Mouse (Mus musculus) macrophage (primary cell): Measurements from ENCODE around the gene Hcfc1r1. TPM values are rescaled to one million over a fixed set of nuclear protein-coding genes. Genes with fewer than 3 reads are reported as not detected.

Experiments
- H3K27ac ChIP-seq: fragments of 350-480 bp; formaldehyde crosslinking; 2 replicates; pipeline ENCODE4 v1.9.0; 2021
- H3K36me3 ChIP-seq: fragments of 350-480 bp; formaldehyde crosslinking; 2 replicates; pipeline ENCODE4 v1.9.0; 2021; ENCODE audit errors: inconsistent target
- H3K4me3 ChIP-seq: fragments of 350-480 bp; formaldehyde crosslinking; 2 replicates; pipeline ENCODE4 v1.9.0; 2021; ENCODE audit errors: inconsistent target
- H3K79me2 ChIP-seq: fragments of 350-480 bp; formaldehyde crosslinking; 2 replicates; pipeline ENCODE4 v1.9.0; 2021; ENCODE audit errors: inconsistent target
- WGBS: methylation state at CpG from one replicate; pipeline ENCODE4 v1.1.7; 2026; ENCODE audit warnings: inconsistent platforms; ENCODE audit not compliant: missing documents; 5-methylcytosine and 5-hydroxymethylcytosine counted together
- polyA plus RNA-seq: library from polyadenylated mRNA; stranded (reverse); fragments of 250-400 nt; gene quantifications from 3 replicates; pipeline ENCODE4 v1.2.4, GENCODE M21; 2018; ENCODE audit warnings: inconsistent platforms
- total RNA-seq, 78 experiments: library from RNA; depleted of rRNA; stranded (reverse); fragments of 250-400 nt; gene quantifications; 1 replicate in 9 of 78; 2 replicates in 24 of 78; 3 replicates in 43 of 78; 4 replicates in 2 of 78; pipeline ENCODE4 v1.2.4; 2018; ENCODE audit warnings: inconsistent platforms in 56 of 78

The Hcfc1r1 gene
- 10 to 100 TPM in 1 of 26 experiments, 1 to 10 TPM in 22, not detected in 3; 1.3 to 23.4 (median 3.5) TPM for total RNA-seq (2018; cell fraction: chromatin; rRNA removed)
- 100 to 1,000 TPM in 25 of 26 experiments, 10 to 100 TPM in 1; 99.3 to 148 (median 119) TPM for total RNA-seq (2018; cell fraction: cytosol; rRNA removed)
- 10 to 100 TPM in 21 of 26 experiments, 1 to 10 TPM in 5; 8.7 to 30.7 (median 17.1) TPM for total RNA-seq (2018; cell fraction: nucleus; rRNA removed)
- polyA plus RNA-seq: 90.7 to 174 TPM (median 112 TPM) in 3 replicates

DNA sequence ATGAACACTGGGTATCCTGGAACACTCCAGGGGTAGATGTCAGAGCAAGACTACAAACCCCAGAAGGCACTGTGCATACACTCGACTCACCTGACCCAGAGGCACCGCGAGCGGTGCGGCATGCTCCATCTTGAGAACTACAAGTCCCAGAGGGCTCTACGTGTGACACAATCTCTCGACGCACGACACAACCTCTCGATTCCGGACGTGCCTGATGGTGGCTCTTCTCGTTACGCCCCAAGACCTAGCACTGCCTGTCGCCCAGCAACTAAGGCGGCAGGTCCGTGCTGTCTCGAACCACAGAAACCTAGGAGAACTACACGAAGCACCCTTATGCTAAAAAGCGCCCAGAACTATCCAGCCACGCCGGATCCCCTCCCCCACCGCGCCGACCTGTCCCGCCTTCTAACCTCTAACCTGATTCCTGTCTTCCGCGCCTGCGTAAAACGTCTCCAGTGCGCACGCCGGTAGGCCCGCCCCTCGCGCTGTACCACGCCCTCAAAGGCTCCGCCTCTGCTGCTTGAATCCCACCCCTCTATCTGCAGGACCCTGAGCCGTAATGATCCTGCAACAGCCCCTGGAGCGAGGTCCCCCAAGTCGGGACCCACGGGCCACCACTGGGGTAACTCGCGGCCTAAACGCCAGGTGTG, at the start of gene Hcfc1r1, which contains the start of gene Thoc6:
Gene Hcfc1r1 (plus strand): TSS at position 173 of the 650 bp plus-strand sequence.
Gene Thoc6 (minus strand): TSS at position 459 of the 650 bp plus-strand sequence.
- peak within 1 kb of the TSS; percentile 81 for H3K27ac ChIP-seq
- under 1% methylated on average over 43 of the region's 45 CpGs for WGBS
- H3K79me2 ChIP-seq: peaks cover 18% of the 10 kb centered on the region; the same call in 1 of the 2 replicates
- peak within 1 kb of the TSS; percentile 82 for H3K4me3 ChIP-seq
- peaks cover 14% of the 10 kb centered on the region for H3K36me3 ChIP-seq

DNA sequence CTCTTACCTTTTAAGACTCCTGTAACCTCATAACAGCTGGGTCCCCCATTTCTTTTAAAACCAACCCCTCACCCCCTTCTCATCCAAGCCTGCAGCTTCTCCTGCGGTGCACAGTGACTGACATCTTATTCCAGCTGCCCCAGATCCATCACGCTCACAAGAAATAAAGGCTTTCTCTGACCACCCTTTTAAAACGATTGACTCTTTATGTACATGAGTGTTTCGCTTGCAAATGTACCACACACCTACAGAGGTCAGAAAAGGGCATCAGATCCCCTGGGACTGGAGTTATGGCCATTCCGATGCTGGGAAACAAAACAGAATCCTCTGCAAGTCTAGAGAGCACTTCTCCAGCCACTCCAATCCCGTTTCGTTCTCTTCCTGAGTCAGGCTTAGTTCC, 45.6 kb upstream of the Hcfc1r1 start:
- Histone ChIP-seq H3K79me2 (no peaks in the 10 kb centered on the region), H3K36me3 (no peaks in the 10 kb centered on the region), H3K4me3 (no peak overlapping the region), H3K27ac (no peak overlapping the region)
- 89% methylated on average over 7 of the region's 7 CpGs for WGBS

DNA sequence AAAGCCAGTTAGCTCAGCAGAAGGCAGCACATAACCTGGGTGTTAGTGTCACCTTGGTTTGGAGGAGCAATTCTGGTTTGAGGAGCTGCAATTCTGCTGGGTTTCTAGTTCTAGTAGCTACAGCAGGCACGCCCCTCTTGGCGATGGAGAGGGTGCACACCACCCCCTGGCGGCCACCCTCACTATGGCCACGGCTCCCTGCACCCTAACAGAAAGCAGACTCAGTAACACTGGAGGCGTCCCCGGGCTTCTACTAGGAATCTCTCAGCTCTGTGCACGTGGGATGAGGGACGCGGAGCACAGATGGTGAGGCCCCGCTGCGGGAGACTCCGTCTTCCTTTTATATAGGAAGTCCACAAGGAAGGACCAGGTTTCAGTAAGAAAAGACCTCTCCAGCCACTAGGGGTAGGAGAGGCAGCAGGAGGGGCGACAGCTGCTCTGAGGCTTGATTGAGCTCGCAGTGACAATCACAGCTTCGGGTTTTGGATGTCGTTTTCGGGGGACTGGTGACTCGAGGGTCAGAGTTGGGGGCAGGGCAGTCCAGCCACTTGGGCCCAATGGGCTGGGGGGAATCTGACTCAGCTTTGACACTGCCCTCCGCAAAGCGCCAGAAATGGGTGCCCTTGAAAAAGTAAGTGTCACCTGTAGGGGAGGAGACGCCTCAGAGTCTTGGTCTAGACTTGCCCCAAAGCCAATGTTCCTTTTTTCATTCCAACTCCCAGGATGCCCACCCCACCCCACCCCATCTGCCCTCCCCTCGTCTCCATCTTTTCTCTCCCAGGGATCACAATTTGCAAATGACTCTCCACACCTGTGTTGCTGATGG, 43.0 kb upstream of the Hcfc1r1 start:
- Histone ChIP-seq H3K79me2 (no peaks in the 10 kb centered on the region), H3K36me3 (no peaks in the 10 kb centered on the region), H3K4me3 (no peak overlapping the region), H3K27ac (no peak overlapping the region)
- 18% methylated on average over 22 of the region's 22 CpGs for WGBS

DNA sequence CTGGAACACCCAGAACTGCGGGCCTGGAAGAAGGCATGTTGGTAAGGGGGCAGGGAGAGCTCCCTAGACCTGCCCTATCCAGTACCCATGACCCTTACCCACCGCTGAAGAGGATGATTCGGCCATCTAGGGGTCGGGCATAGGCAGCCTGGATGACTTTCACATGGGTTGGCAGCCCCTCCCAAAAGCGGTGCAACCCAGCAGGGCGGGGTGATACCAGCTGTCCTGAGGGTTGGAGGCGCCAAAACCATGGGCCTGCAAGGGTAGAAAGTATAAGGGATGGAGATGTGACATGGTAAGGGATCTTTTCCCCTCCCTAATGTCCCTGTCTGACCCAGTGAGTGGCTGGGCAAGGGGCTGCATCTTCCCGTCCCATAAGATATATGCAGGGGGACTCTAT, 42.2 kb upstream of the Hcfc1r1 start:
- H3K27ac ChIP-seq: no peak overlapping the region
- H3K79me2 ChIP-seq: no peaks in the 10 kb centered on the region
- H3K36me3 ChIP-seq: no peaks in the 10 kb centered on the region
- WGBS: 80% methylated on average over 8 of the region's 8 CpGs
- no peak overlapping the region for H3K4me3 ChIP-seq

DNA sequence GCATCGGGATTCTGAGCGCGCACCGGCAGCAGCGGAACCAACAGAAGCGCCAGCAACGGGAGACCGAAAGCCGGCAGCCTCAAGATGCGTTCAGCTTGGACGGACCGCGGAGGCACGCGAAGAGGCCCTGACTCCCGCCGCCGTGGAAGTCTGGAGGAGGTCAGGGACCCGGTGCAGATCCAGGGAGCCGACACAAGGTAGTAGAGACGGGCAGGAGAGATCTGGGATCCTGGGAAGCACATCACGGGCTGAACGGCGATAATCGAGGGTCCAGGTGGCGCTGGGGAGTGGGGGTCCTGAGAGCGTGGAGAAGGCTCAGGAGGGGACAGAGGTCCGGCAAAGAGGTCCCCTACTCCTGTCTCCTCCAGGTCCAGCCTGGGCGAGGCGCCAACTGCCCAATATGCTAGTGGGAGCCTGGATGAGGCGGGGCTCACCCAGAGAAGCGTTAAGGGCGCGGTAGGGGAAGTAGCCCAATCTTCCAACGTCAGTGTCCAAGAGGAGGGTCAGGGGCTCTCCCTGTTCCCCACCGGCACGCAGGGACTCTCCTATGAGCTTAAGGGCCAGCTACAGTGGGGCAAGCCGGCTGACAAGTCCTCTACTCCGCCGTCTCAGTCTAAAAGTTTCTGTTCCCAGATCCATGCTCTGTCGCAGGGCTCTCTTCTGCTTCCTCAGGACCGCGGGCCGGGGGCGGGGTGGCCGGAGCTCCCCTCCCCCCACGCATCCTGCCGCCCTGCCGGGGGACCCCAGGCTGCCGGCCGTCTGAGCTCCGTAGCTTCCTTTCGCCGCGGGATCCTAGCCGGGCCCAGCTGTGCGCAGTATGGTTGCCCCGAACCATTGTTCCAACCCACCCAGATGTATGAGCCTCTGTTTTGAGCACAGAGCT, 28.5 kb upstream of the Hcfc1r1 start, which contains the start of gene Mmp25:
Gene Mmp25 (minus strand): TSS at position 665 of the 883 bp plus-strand sequence.
- WGBS: 4% methylated on average over 58 of the region's 58 CpGs
- Histone ChIP-seq H3K4me3 (peak within 1 kb of the TSS; percentile 27; the same call in 1 of the 2 replicates), H3K27ac (no peak within 1 kb of the TSS), H3K79me2 (no peaks in the 10 kb centered on the region), H3K36me3 (no peaks in the 10 kb centered on the region)

DNA sequence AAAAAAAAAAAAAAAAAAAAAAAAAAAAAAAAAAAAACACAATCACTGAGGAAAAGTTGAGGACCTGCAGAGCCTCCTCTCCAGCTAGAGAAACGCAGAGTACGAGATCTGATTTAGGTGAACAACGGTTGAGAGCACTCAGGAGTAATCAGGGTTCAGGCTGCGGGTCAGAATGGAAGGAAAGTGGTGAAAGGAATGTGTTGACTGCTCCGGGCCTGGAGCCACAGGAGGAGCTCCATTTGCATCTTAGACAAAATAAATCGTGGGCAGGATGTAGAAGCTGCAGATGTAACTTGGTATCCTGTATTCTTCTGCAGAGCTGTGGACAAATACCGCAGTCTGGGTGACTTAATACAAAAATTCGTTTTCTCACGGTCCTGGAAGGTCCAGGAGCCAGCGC, 27.5 kb upstream of the Hcfc1r1 start:
- no peaks in the 10 kb centered on the region for H3K79me2 ChIP-seq
- no peaks in the 10 kb centered on the region for H3K36me3 ChIP-seq
- H3K4me3 ChIP-seq: no peak overlapping the region
- no peak overlapping the region for H3K27ac ChIP-seq
- 84% methylated on average over 10 of the region's 10 CpGs for WGBS

DNA sequence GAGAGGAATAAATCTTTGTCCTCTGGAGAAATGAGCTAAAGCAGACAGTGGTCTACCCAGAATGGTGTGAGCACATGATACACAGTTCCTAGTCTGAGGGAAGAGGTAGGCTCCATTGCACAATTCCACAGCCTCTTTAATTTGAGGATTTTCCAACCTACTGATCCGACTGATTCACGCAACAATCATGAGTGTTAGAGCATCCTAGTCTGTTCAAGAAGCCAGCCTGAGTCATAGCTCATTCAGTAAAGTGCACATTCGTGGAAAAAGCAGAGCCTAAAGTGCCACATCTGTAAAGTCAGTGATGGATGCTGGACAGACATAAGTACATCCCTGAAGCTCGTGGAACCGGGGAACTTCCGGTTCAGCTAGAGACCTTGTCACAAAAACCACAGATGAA, 22.0 kb upstream of the Hcfc1r1 start:
- H3K79me2 ChIP-seq: no peaks in the 10 kb centered on the region
- H3K36me3 ChIP-seq: no peaks in the 10 kb centered on the region
- no peak overlapping the region for H3K27ac ChIP-seq
- no peak overlapping the region for H3K4me3 ChIP-seq
- WGBS: 66% methylated on average over 6 of the region's 6 CpGs

DNA sequence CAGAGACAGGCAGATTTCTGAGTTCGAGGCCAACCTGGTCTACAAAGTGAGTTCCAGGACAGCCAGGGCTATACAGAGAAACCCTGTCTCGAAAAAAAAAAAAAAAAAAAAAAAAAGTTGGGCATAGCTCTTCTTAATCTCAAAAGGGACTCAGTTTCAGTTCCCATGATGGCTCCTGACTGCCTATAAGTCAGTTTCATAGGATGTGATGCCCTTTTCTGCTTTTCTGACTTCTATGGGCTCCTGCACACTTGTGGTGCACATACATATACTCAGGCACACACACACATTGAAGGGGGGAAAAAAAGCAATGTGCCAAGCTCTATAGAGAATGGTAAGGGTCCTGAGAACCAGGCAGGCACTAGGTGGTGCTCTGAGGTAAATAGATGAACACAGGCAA, 20.1 kb upstream of the Hcfc1r1 start:
- H3K27ac ChIP-seq: no peak overlapping the region
- no CpG with 5 or more reads among the region's 2 CpGs for WGBS
- H3K4me3 ChIP-seq: no peak overlapping the region
- H3K79me2 ChIP-seq: no peaks in the 10 kb centered on the region
- no peaks in the 10 kb centered on the region for H3K36me3 ChIP-seq

DNA sequence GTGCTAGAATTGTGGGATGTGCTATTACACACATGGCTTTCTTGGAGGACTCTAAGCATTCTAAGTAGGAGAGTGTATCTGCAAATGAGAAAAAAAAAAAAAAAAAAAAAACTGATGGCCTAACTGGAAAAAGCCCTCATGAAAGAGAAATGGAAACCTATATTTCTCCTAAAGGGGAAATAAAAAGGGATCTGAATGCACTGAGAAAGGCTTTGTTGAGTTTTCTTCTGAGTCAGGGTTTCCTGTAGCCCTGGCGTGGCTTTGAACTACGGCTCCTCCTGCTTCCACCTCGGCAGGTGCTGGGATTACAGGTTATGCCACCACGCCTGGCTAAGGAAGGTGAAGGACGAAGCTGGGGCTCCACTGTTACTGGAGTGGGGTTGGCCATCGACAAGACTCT, 19.4 kb upstream of the Hcfc1r1 start:
- no peak overlapping the region for H3K27ac ChIP-seq

DNA sequence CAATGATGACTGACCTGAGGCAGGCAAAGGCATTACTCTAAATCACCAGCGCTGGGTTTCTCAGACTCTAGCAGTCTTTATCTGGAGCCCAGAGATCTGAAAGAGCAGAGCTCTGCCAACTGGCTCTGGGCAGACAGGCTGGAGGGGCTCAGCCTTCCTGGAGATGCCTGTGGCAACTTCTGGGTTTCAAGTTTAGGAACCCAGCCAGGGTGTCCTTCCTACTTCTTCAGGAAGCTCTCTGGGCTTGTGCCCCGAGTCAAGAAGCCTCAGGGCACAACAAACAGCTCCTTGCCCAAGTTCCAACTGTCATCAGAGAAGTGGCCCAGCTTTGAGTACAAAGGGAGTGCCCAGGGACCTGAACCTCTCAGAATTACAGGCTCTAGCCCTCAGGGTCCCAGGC, 19.0 kb upstream of the Hcfc1r1 start:
- Histone ChIP-seq H3K79me2 (no peaks in the 10 kb centered on the region), H3K27ac (no peak overlapping the region), H3K4me3 (no peak overlapping the region), H3K36me3 (no peaks in the 10 kb centered on the region)
- 11% methylated on average over 2 of the region's 2 CpGs for WGBS

More for the DNA sequence above, 19.4 kb upstream of the Hcfc1r1 start:
- Histone ChIP-seq H3K4me3 (no peak overlapping the region), H3K79me2 (no peaks in the 10 kb centered on the region), H3K36me3 (no peaks in the 10 kb centered on the region)
- 34% methylated on average over 6 of the region's 6 CpGs for WGBS

DNA sequence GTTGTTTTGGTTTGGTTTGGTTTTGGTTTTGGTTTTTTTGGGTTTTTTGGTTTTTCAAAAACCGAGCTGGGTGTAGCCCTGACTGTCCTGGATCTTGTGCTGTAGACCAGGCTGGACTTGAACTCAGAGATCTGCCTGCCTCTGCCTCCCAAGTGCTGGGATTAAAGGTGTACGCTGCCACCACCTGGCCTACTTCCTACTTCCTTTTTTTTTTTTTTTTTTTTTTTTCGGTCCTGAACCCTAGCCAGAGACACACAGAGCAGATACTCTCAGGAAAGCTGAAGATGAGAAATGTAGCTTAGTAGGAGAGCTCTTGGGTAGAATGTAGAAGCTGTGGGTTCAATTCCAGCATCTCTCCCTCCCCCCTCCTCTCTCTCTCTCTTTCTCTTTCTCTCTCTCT, 14.9 kb upstream of the Hcfc1r1 start:
- Histone ChIP-seq H3K79me2 (no peaks in the 10 kb centered on the region), H3K4me3 (no peak overlapping the region), H3K27ac (no peak overlapping the region), H3K36me3 (no peaks in the 10 kb centered on the region)
- 68% methylated on average over 2 of the region's 3 CpGs for whole genome bisulfite sequencing

DNA sequence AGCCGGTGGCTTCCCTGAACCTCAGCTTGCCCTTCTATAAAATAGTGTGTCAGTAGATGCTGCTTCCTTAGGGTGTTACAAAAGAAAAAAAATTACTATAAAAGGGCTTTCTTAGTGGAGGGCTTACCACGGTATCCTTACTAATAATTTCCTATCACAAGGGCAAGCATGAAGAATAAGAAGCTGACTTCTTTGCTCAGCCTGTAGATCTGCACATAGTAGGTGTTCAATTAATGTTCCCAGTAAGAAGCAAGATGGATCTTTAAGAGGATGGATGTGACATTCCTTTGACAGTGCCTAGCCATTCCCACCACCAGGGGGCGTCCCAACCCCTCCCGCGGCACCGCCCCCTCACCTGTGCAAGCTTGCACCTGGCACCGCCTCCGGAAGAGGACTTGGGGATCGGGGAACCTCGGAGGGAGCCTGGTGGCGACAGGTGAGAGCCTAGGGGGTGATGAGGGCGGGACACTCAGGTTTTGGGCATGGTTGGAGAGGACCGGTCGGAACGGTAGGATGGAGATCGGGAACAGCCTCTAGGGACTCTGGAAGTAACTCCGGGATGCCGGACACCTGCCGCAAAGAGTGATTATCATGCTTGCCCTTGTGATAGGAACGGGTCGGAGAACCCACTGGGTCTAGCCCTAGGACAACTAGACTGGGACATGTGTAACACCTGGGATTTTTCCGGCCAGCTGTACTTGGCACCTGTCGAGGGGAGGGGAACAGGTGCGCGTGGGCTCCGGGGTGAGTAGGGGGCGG, 13.1 kb upstream of the Hcfc1r1 start, which contains the start of gene Bicdl2:
Gene Bicdl2 (plus strand): TSS at position 390 of the 759 bp plus-strand sequence.
- Histone ChIP-seq H3K27ac (no peak within 1 kb of the TSS), H3K4me3 (no peak within 1 kb of the TSS), H3K36me3 (no peaks in the 10 kb centered on the region), H3K79me2 (no peaks in the 10 kb centered on the region)
- WGBS: 5% methylated on average over 27 of the region's 27 CpGs

DNA sequence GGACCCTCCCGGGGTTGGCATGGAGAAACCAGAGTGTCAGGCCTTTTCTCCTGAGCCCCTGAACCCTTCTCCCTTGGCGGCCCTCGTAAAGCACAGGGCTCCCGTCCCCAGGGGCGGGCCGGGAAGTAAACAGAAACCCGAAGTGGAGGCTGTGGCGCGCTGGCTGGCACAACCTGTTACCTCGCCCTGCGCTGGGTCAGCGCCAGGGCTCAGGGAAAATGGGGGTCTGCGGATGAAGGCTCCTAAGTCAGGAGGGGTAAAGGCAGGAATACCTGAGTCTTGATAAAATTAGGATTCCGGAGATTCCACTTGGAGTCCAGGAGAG, 12.6 kb upstream of the Hcfc1r1 start:
- Histone ChIP-seq H3K4me3 (no peak overlapping the region), H3K27ac (no peak overlapping the region), H3K36me3 (no peaks in the 10 kb centered on the region), H3K79me2 (no peaks in the 10 kb centered on the region)
- 4% methylated on average over 14 of the region's 14 CpGs for WGBS
